Mouse (Mus musculus): ENCODE data around the gene Gid4.

DNA sequence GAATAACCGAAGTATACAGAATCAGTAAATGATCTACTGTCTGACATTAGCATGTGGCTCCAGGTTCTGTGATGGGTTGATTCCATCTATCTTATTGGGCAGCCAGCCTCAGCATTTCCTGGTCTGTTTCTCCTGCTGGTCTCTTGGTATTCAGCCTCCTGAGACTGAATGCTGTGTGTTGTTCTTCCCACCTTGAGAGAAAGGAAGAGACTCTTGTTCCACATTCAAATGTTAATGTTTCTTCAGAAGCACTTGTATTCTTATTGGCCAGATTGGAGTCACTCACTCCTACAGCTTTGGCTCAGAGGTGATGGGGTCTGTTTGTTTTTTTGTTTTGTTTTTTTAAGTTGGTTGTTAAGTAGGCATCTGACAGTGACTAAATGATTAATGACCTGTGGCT, 6.1 kb downstream of the Gid4 start:
- TF ChIP-seq CTCF (IDR thresholded peaks at IDR 0.05; ENCODE audit: borderline replicate concordance, insufficient read depth, low read depth, low read length) (no peak), POLR2A (IDR thresholded peaks at IDR 0.05; ENCODE audit: borderline replicate concordance, insufficient read depth, low read length) (no peak)
